Mouse (Mus musculus): ENCODE measurements around the gene Lmo2.

- TF ChIP-seq POLR2A (IDR thresholded peaks at IDR 0.05; ENCODE audit: low read depth, low read length) (no peak), CTCF (IDR thresholded peaks at IDR 0.05; ENCODE audit: extremely low read depth, insufficient read length, insufficient replicate concordance, low read depth, low read length) (no peak)
Measured at GRCm38 (mm10) chr2:103983146-103983545, 25.4 kb downstream of the Lmo2 start.
